Mouse (Mus musculus): Measurements from ENCODE around the gene Pnma3. TPM values are rescaled to one million over a fixed set of nuclear protein-coding genes. Genes with fewer than 3 reads are reported as not detected.
"Not testable (repeated sequence)": the region's sequence is repeated elsewhere in the genome, so short reads cannot be mapped to it uniquely, and the experiment has no call there.

Pnma3 gene
- 0.14 and 0.37 TPM in 2 replicates for polyA plus RNA-seq (2016; fragmentation: Nextera tagmentation; extraction: Ambion mirVana)

DNA sequence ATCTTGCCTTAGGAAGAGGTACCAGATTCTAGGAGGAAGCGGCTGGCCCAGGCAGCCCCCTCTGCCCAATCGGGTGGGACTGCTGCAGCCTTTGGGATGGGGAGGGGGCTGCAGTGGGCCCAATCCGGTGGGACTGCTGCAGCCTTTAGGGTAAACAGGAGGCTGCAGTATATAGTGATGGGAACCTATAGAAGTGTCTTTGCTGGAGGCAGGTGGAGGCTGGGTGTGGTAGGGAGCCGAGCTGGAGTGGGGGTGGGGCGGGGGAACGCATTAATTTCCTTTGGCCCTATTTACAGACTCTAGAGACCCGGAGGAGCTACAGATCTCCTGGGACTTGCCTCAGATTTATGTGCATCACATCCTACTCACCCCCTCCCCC lies at the start of gene Pnma3:
TSS of gene Pnma3 (plus strand) at position 373 of the 379 bp plus-strand sequence.
- WGBS, result 33% methylated on average over 7 of the region's 7 CpGs

GRCm38 (mm10) chrX:73037003-73037402 lies 27.6 kb upstream of the Pnma3 start, which contains the start of gene Pnma5:
Pnma5 (minus strand) TSS chrX:73037103.
- Histone ChIP-seq H3K4me1 (no peaks in the 10 kb centered on the region), H3K27ac (replicated peaks) (no peak within 1 kb of the TSS), H3K4me3 (no peak within 1 kb of the TSS), H3K27me3 (replicated peaks; ENCODE audit: low read depth, poor library complexity, severe bottlenecking) (peaks cover 16% of the 10 kb centered on the region), H3K36me3 (replicated peaks) (no peaks in the 10 kb centered on the region), H3K9me3 (no peaks in the 10 kb centered on the region)
- no peak for DNase-seq (ENCODE audit: low spot score)
- 77% methylated on average over 1 of the region's 1 CpGs for WGBS

More for the DNA sequence above, at the start of gene Pnma3:
- no peak for DNase-seq (ENCODE audit: low spot score)
- Histone ChIP-seq H3K9me3 (no peaks in the 10 kb centered on the region), H3K4me3 (peak within 1 kb of the TSS; percentile 45), H3K4me1 (peaks cover 8% of the 10 kb centered on the region), H3K27me3 (replicated peaks; ENCODE audit: low read depth, poor library complexity, severe bottlenecking) (peaks cover 42% of the 10 kb centered on the region), H3K27ac (replicated peaks) (peak within 1 kb of the TSS; percentile 24; the same call in 1 of the 2 replicates), H3K36me3 (replicated peaks) (no peaks in the 10 kb centered on the region)

DNA sequence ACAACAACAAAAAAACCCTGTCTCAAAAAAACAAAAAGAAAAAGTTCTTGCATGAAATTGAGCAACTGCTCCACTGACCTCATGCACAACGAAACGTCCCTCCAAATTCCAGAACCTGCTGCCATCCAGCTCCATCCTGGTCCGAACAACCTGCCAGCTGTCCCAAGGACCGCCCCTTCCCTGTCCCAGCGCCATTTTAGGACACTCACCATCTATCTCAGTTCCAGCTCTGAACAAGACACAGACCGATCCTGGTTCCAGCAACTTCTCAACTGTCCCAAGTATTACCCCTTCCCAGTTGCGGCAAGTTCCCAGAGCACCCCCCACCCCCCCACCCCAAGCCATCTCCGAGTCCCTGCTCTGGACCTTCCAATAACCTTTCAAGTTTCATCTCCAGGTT lies 25.8 kb upstream of the Pnma3 start:
- Histone ChIP-seq H3K27me3 (replicated peaks; ENCODE audit: low read depth, poor library complexity, severe bottlenecking) (peaks cover 16% of the 10 kb centered on the region), H3K36me3 (replicated peaks) (no peaks in the 10 kb centered on the region), H3K4me3 (no peak overlapping the region), H3K9me3 (no peaks in the 10 kb centered on the region), H3K27ac (replicated peaks) (no peak overlapping the region), H3K4me1 (no peaks in the 10 kb centered on the region)
- WGBS, result 82% methylated on average over 8 of the region's 8 CpGs
- DNase-seq (ENCODE audit: low spot score), result no peak

DNA sequence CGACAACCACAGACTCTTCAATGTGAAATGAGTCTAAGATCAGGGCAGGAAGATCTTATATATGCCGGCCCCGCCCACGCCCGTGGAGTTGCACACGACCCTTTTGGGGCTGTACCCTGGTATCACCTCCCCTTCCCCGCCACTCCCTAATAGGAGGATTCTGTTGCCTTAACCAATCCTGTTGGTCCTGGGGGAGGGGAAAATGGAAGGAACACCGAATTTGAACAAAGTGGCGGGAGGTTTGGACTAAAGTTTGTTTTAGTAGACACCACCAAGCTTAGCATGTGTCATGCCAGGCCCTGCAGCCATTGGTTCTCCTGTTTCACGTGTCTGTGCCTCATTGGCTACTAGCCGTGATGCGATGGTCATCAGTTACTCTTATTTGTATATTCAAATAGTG lies 24.9 kb upstream of the Pnma3 start:
- no peak overlapping the region for H3K4me3 ChIP-seq
- H3K27ac ChIP-seq (replicated peaks), result no peak overlapping the region
- DNase-seq (ENCODE audit: low spot score), result no peak
- no peaks in the 10 kb centered on the region for H3K4me1 ChIP-seq
- WGBS, result 80% methylated on average over 12 of the region's 12 CpGs
- H3K9me3 ChIP-seq, result no peaks in the 10 kb centered on the region
- H3K36me3 ChIP-seq (replicated peaks), result no peaks in the 10 kb centered on the region
- peaks cover 16% of the 10 kb centered on the region for H3K27me3 ChIP-seq (replicated peaks; ENCODE audit: low read depth, poor library complexity, severe bottlenecking)

DNA sequence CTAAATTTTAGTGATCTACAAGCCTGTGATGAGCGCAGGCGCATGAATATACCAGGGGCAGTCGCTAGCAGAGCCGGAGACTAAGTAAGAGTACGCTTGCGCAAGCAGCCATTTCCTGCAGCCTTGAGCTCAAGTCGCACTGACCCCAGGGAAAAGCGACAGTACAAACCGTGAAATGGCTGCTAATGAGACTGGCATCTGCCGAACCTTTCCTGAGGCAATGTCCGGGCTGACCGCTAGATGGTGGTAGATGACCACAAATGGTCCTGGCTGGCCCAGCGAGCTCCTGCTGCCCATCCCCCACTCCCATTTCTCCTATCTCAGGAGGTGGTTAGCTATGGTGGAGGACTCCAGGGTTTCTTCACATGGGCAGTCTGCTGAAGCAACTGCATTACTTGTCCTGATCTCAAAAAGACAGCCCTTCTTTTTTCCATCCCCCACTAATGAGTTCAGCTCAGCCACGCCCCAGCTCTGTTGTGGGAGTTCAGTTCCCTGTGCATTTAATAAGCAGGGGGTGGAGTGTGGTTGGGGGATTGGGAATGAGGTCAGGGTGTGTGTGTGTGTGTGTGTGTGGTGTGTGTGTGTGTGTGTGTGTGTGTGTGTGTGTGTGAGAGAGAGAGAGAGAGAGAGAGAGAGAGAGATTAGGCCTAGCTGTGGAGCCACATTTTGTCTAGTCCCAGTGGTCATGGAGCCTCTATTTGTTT lies 10.6 kb upstream of the Pnma3 start:
- 19% methylated on average over 14 of the region's 14 CpGs for WGBS
- peak; percentile 90 for DNase-seq (ENCODE audit: low spot score)
- H3K4me1 ChIP-seq, result no peaks in the 10 kb centered on the region
- H3K27ac ChIP-seq (replicated peaks), result peak overlapping the region; percentile 59
- H3K36me3 ChIP-seq (replicated peaks), result no peaks in the 10 kb centered on the region
- peak overlapping the region; percentile 34; the same call in 1 of the 2 replicates for H3K4me3 ChIP-seq
- H3K27me3 ChIP-seq (replicated peaks; ENCODE audit: low read depth, poor library complexity, severe bottlenecking), result no peaks in the 10 kb centered on the region
- no peaks in the 10 kb centered on the region for H3K9me3 ChIP-seq

DNA sequence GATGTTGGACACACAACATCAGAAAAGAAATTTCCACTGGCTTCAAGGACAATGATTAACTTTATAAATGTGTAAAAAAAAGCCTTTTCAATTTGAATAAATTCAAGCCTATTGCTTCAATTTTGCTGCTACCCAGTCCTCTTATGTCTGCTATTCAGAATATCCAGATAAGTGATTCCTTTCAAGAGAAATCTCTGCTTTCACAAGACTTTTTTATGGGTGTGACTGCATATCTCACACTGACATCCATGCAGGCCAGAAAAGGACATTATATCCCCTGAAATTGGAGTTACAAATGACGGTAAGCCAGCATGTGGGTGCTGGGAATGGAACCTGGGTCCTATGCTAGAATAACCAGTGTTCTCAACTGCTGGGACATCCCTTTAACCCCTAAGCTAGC lies 3.1 kb upstream of the Pnma3 start:
- Histone ChIP-seq H3K36me3 (replicated peaks) (no peaks in the 10 kb centered on the region), H3K4me3 (no peak overlapping the region), H3K27me3 (replicated peaks; ENCODE audit: low read depth, poor library complexity, severe bottlenecking) (peaks cover 34% of the 10 kb centered on the region), H3K9me3 (no peaks in the 10 kb centered on the region), H3K27ac (replicated peaks) (no peak overlapping the region), H3K4me1 (peaks cover 8% of the 10 kb centered on the region)
- DNase-seq (ENCODE audit: low spot score), result no peak
- 83% methylated on average over 1 of the region's 1 CpGs for WGBS

DNA sequence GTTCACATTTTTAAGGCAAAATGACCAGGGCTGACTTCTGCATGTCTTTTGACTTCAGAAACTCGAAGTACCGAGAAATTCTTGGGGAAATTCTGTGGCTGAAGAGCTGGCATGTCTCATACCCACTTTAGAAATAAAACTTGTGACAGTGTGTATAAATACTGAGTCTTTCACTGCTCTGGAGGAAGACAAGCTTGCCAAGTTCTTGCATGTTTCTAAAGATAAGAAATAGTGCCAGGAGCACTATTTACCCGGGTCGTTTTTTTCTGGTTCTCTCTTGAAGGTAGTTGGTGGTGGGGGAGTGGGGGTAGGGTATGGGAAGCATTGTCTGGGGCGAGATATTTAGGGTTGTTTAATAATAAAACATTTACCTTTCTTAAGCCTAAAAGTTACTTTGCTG lies 2.3 kb upstream of the Pnma3 start:
- 63% methylated on average over 5 of the region's 5 CpGs for WGBS
- Histone ChIP-seq H3K36me3 (replicated peaks) (no peaks in the 10 kb centered on the region), H3K27me3 (replicated peaks; ENCODE audit: low read depth, poor library complexity, severe bottlenecking) (peaks cover 34% of the 10 kb centered on the region), H3K4me3 (no peak overlapping the region), H3K9me3 (no peaks in the 10 kb centered on the region), H3K4me1 (peaks cover 8% of the 10 kb centered on the region), H3K27ac (replicated peaks) (no peak overlapping the region)
- DNase-seq (ENCODE audit: low spot score), result no peak

GRCm38 (mm10) chrX:73063512-73064414 lies 824 bp upstream of the Pnma3 start:
- Histone ChIP-seq H3K4me1 (peaks cover 8% of the 10 kb centered on the region), H3K36me3 (replicated peaks) (no peaks in the 10 kb centered on the region), H3K4me3 (peak overlapping the region; percentile 45), H3K9me3 (no peaks in the 10 kb centered on the region), H3K27ac (replicated peaks) (peak overlapping the region; percentile 24; the same call in 1 of the 2 replicates), H3K27me3 (replicated peaks; ENCODE audit: low read depth, poor library complexity, severe bottlenecking) (peaks cover 42% of the 10 kb centered on the region)
- WGBS, result 29% methylated on average over 24 of the region's 24 CpGs
- peak; percentile 49 for DNase-seq (ENCODE audit: low spot score)

GRCm38 (mm10) chrX:73066765-73067312 lies 2.3 kb downstream of the Pnma3 start:
- H3K9me3 ChIP-seq; H3K4me3 ChIP-seq; H3K36me3 ChIP-seq (replicated peaks); DNase-seq (ENCODE audit: low spot score); H3K4me1 ChIP-seq; H3K27ac ChIP-seq (replicated peaks): not testable (repeated sequence)
- H3K27me3 ChIP-seq (replicated peaks; ENCODE audit: low read depth, poor library complexity, severe bottlenecking), result peaks cover 42% of the 10 kb centered on the region
- 67% methylated on average over 2 of the region's 5 CpGs for WGBS

DNA sequence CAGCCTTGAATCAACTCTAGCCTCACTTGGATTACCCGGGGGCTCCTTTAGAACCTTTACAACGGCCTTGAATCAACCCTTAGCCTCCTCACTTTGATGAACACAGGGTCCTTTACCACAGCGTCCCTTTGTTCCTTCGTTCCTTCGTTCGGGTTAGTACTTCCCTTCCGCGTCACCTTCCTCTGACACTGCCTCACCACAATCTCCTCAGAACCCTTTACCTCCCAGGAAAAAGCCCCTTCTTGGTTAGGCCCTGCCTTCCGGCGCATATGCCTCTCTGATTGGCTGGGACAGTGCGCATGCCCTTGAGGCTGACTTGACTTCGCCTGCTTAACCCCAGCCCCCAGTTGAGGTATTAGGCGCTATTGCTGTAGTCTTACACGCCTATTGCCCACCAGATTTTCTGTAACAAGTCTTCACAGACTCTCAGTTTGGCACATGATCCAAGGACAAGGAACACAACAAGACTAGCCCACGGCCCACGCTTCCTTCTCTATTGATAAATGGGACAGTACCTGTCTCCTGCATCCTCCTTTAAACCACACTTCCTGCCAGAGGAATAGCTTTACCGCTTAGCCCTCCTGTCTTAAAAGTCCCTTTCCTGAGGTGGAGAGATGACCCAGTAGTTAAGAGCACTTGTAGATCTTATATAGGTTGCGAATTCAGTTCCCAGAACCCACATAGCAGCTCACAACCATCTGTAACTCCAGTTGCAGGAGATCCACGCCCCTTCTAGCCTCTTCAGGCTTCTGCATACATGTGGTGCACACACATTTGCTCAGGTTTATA lies 17.9 kb downstream of the Pnma3 start, which contains the start of gene Xlr4a:
TSS of gene Xlr4a (minus strand) at position 212 of the 789 bp plus-strand sequence.
- not testable (repeated sequence) for H3K27ac ChIP-seq (replicated peaks); H3K4me1 ChIP-seq; H3K36me3 ChIP-seq (replicated peaks); H3K4me3 ChIP-seq; H3K27me3 ChIP-seq (replicated peaks; ENCODE audit: low read depth, poor library complexity, severe bottlenecking); H3K9me3 ChIP-seq; DNase-seq (ENCODE audit: low spot score)
- WGBS, result 83% methylated on average over 19 of the region's 19 CpGs

DNA sequence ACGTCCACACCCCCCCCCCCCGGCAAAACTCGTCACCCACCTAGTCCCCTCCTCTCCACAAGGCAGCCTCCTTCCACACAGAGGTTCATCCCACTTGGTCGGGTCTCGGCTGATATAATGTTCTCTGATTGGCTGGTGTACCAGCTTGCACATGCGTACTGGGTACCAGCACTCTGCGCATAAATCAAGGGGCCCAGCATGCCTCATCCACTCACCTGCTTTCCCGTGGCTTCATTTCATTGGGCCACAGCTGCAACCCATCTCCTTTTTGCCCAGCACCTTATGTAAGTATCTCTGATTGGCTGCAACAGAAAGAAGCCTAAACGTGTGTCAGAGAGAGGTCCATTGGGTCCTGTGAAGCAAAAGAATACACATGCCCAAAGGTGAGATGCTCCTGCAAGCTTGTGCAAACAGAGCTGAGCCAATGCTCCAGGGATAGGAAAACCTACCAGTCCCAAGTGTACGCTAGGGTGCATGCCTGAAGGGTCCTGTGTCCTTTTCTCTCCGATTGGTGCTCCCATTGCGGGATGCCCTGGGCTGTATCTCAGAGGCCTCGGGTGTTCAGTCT lies 32.4 kb downstream of the Pnma3 start, which contains the start of gene Xlr3a:
TSS of gene Xlr3a (minus strand) at position 155 of the 568 bp plus-strand sequence.
- not testable (repeated sequence) for H3K27ac ChIP-seq (replicated peaks); H3K4me1 ChIP-seq; H3K9me3 ChIP-seq; H3K36me3 ChIP-seq (replicated peaks); H3K4me3 ChIP-seq; H3K27me3 ChIP-seq (replicated peaks; ENCODE audit: low read depth, poor library complexity, severe bottlenecking)
- DNase-seq (ENCODE audit: low spot score), result peak; percentile 7
- 76% methylated on average over 13 of the region's 13 CpGs for WGBS

Data from embryonic facial prominence, embryonic 10.5 days (tissue).